Mouse (Mus musculus): ENCODE data around the gene Cadps2. TPM values are rescaled to one million over a fixed set of nuclear protein-coding genes. Genes with fewer than 3 reads are reported as not detected.

Gene Cadps2
- polyA plus RNA-seq, 1 experiment from 2014 or later: 3.5 TPM

GRCm38 (mm10) chr6:23748823-23749222, 90.4 kb downstream of the Cadps2 start:
- ATAC-seq (ENCODE audit: low FRiP score, low read depth): no peak
- WGBS: 68% methylated on average over 5 of the region's 5 CpGs
- H3K36me3 ChIP-seq: no peaks in the 10 kb centered on the region
- no peak overlapping the region for H3K9ac ChIP-seq
- no peak overlapping the region for H3K4me2 ChIP-seq (replicated peaks)
- H3K4me3 ChIP-seq: no peak overlapping the region
- H3K27me3 ChIP-seq: no peaks in the 10 kb centered on the region
- H3K9me3 ChIP-seq: no peaks in the 10 kb centered on the region
- no peaks in the 10 kb centered on the region for H3K4me1 ChIP-seq
- no peak overlapping the region for H3K27ac ChIP-seq

GRCm38 (mm10) chr6:23740010-23740409, 99.2 kb downstream of the Cadps2 start:
- Histone ChIP-seq H3K4me2 (replicated peaks) (no peak overlapping the region), H3K4me3 (no peak overlapping the region), H3K9ac (no peak overlapping the region), H3K9me3 (0 out of 2 replicates have a peak, but pooled peaks cover 4% of the 10 kb centered on the region), H3K4me1 (no peaks in the 10 kb centered on the region), H3K27ac (no peak overlapping the region), H3K27me3 (no peaks in the 10 kb centered on the region), H3K36me3 (no peaks in the 10 kb centered on the region)
- ATAC-seq (ENCODE audit: low FRiP score, low read depth): no peak
- 79% methylated on average over 5 of the region's 5 CpGs for WGBS

GRCm38 (mm10) chr6:23732750-23733149, 106.5 kb downstream of the Cadps2 start:
- no peak overlapping the region for H3K4me3 ChIP-seq
- H3K27ac ChIP-seq: no peak overlapping the region
- H3K4me2 ChIP-seq (replicated peaks): no peak overlapping the region
- H3K4me1 ChIP-seq: peaks cover 14% of the 10 kb centered on the region; the same call in 1 of the 2 replicates
- 16% methylated on average over 3 of the region's 3 CpGs for WGBS
- H3K27me3 ChIP-seq: no peaks in the 10 kb centered on the region
- H3K36me3 ChIP-seq: no peaks in the 10 kb centered on the region
- H3K9ac ChIP-seq: no peak overlapping the region
- no peaks in the 10 kb centered on the region for H3K9me3 ChIP-seq
- 0 out of 2 replicates have a peak, but pooled peaks have one; percentile 32 for ATAC-seq (ENCODE audit: low FRiP score, low read depth)

- H3K36me3 ChIP-seq: no peaks in the 10 kb centered on the region
- no peak overlapping the region for H3K4me3 ChIP-seq
- no peak overlapping the region for H3K4me2 ChIP-seq (replicated peaks)
- H3K27ac ChIP-seq: no peak overlapping the region
- no peaks in the 10 kb centered on the region for H3K9me3 ChIP-seq
- H3K9ac ChIP-seq: no peak overlapping the region
- WGBS: 74% methylated on average over 3 of the region's 3 CpGs
- H3K27me3 ChIP-seq: no peaks in the 10 kb centered on the region
- no peak for ATAC-seq (ENCODE audit: low FRiP score, low read depth)
- peaks cover 14% of the 10 kb centered on the region; the same call in 1 of the 2 replicates for H3K4me1 ChIP-seq
Measured at GRCm38 (mm10) chr6:23728620-23729019, 110.6 kb downstream of the Cadps2 start.

GRCm38 (mm10) chr6:23723697-23724096, 115.5 kb downstream of the Cadps2 start:
- H3K27me3 ChIP-seq: no peaks in the 10 kb centered on the region
- no peak overlapping the region for H3K27ac ChIP-seq
- ATAC-seq (ENCODE audit: low FRiP score, low read depth): no peak
- peaks cover 5% of the 10 kb centered on the region; the same call in 1 of the 2 replicates for H3K9me3 ChIP-seq
- WGBS: 79% methylated on average over 4 of the region's 4 CpGs
- no peak overlapping the region for H3K9ac ChIP-seq
- H3K4me3 ChIP-seq: no peak overlapping the region
- no peak overlapping the region for H3K4me2 ChIP-seq (replicated peaks)
- no peaks in the 10 kb centered on the region for H3K4me1 ChIP-seq
- H3K36me3 ChIP-seq: no peaks in the 10 kb centered on the region

GRCm38 (mm10) chr6:23720401-23720800, 118.8 kb downstream of the Cadps2 start:
- Histone ChIP-seq H3K4me1 (no peaks in the 10 kb centered on the region), H3K27ac (no peak overlapping the region), H3K9me3 (peaks cover 5% of the 10 kb centered on the region; the same call in 1 of the 2 replicates), H3K9ac (no peak overlapping the region), H3K36me3 (no peaks in the 10 kb centered on the region), H3K4me2 (replicated peaks) (no peak overlapping the region), H3K27me3 (no peaks in the 10 kb centered on the region), H3K4me3 (no peak overlapping the region)
- 92% methylated on average over 2 of the region's 2 CpGs for WGBS
- no peak for ATAC-seq (ENCODE audit: low FRiP score, low read depth)

GRCm38 (mm10) chr6:23707506-23707905, 131.7 kb downstream of the Cadps2 start:
- no peak overlapping the region for H3K9ac ChIP-seq
- ATAC-seq (ENCODE audit: low FRiP score, low read depth): no peak
- no peaks in the 10 kb centered on the region for H3K4me1 ChIP-seq
- no peak overlapping the region for H3K27ac ChIP-seq
- 86% methylated on average over 3 of the region's 3 CpGs for WGBS
- no peak overlapping the region for H3K4me2 ChIP-seq (replicated peaks)
- H3K4me3 ChIP-seq: no peak overlapping the region
- H3K27me3 ChIP-seq: no peaks in the 10 kb centered on the region
- H3K36me3 ChIP-seq: no peaks in the 10 kb centered on the region
- H3K9me3 ChIP-seq: no peaks in the 10 kb centered on the region

- H3K4me1 ChIP-seq: no peaks in the 10 kb centered on the region
- no peaks in the 10 kb centered on the region for H3K36me3 ChIP-seq
Measured at GRCm38 (mm10) chr6:23700879-23701278, 138.3 kb downstream of the Cadps2 start.

GRCm38 (mm10) chr6:23678172-23678571, 161.0 kb downstream of the Cadps2 start:
- no peak for ATAC-seq (ENCODE audit: low FRiP score, low read depth)

More at GRCm38 (mm10) chr6:23700879-23701278, 138.3 kb downstream of the Cadps2 start:
- no peaks in the 10 kb centered on the region for H3K27me3 ChIP-seq
- H3K9ac ChIP-seq: no peak overlapping the region
- H3K9me3 ChIP-seq: no peaks in the 10 kb centered on the region
- H3K4me3 ChIP-seq: no peak overlapping the region
- ATAC-seq (ENCODE audit: low FRiP score, low read depth): no peak
- 75% methylated on average over 3 of the region's 3 CpGs for WGBS
- H3K27ac ChIP-seq: no peak overlapping the region
- H3K4me2 ChIP-seq (replicated peaks): no peak overlapping the region

GRCm38 (mm10) chr6:23655036-23655435, 184.2 kb downstream of the Cadps2 start, which contains the start of gene Rnf148:
TSS of gene Rnf148 (minus strand) at chr6:23655136.
- H3K4me3 ChIP-seq: no peak within 1 kb of the TSS
- no peaks in the 10 kb centered on the region for H3K27me3 ChIP-seq
- no peaks in the 10 kb centered on the region for H3K36me3 ChIP-seq
- H3K9ac ChIP-seq: no peak within 1 kb of the TSS
- no peak within 1 kb of the TSS for H3K4me2 ChIP-seq (replicated peaks)
- no peaks in the 10 kb centered on the region for H3K4me1 ChIP-seq
- H3K9me3 ChIP-seq: no peaks in the 10 kb centered on the region
- no peak within 1 kb of the TSS for H3K27ac ChIP-seq
- ATAC-seq (ENCODE audit: low FRiP score, low read depth): no peak
- 96% methylated on average over 2 of the region's 2 CpGs for WGBS

More at GRCm38 (mm10) chr6:23678172-23678571, 161.0 kb downstream of the Cadps2 start:
- no peak overlapping the region for H3K9ac ChIP-seq
- no peak overlapping the region for H3K4me3 ChIP-seq
- no peaks in the 10 kb centered on the region for H3K36me3 ChIP-seq
- no peaks in the 10 kb centered on the region for H3K4me1 ChIP-seq
- H3K27ac ChIP-seq: no peak overlapping the region
- no peak overlapping the region for H3K4me2 ChIP-seq (replicated peaks)
- WGBS: 62% methylated on average over 1 of the region's 1 CpGs
- H3K27me3 ChIP-seq: no peaks in the 10 kb centered on the region
- no peaks in the 10 kb centered on the region for H3K9me3 ChIP-seq

- H3K36me3 ChIP-seq: no peaks in the 10 kb centered on the region
- ATAC-seq (ENCODE audit: low FRiP score, low read depth): no peak
- no peaks in the 10 kb centered on the region for H3K27me3 ChIP-seq
- no peaks in the 10 kb centered on the region for H3K9me3 ChIP-seq
- H3K9ac ChIP-seq: no peak within 1 kb of the TSS
- no peak within 1 kb of the TSS for H3K27ac ChIP-seq
- H3K4me3 ChIP-seq: no peak within 1 kb of the TSS
- 82% methylated on average over 2 of the region's 2 CpGs for WGBS
- H3K4me1 ChIP-seq: no peaks in the 10 kb centered on the region
- H3K4me2 ChIP-seq (replicated peaks): no peak within 1 kb of the TSS
Measured at GRCm38 (mm10) chr6:23650205-23650604, 189.0 kb downstream of the Cadps2 start, which contains the start of gene Rnf133. TSS of gene Rnf133 (minus strand) at chr6:23650305.

- no peaks in the 10 kb centered on the region for H3K4me1 ChIP-seq
- H3K27me3 ChIP-seq: no peaks in the 10 kb centered on the region
- no peaks in the 10 kb centered on the region for H3K36me3 ChIP-seq
- H3K4me3 ChIP-seq: no peak overlapping the region
- no peak for ATAC-seq (ENCODE audit: low FRiP score, low read depth)
- H3K27ac ChIP-seq: no peak overlapping the region
- H3K4me2 ChIP-seq (replicated peaks): no peak overlapping the region
- no peak overlapping the region for H3K9ac ChIP-seq
- whole genome bisulfite sequencing: 80% methylated on average over 8 of the region's 8 CpGs
- no peaks in the 10 kb centered on the region for H3K9me3 ChIP-seq
Measured at GRCm38 (mm10) chr6:23648732-23649131, 190.5 kb downstream of the Cadps2 start.

- 77% methylated on average over 7 of the region's 7 CpGs for WGBS
- Histone ChIP-seq H3K27me3 (no peaks in the 10 kb centered on the region), H3K4me3 (no peak overlapping the region), H3K36me3 (no peaks in the 10 kb centered on the region), H3K4me2 (replicated peaks) (no peak overlapping the region), H3K27ac (no peak overlapping the region), H3K9me3 (no peaks in the 10 kb centered on the region), H3K9ac (no peak overlapping the region), H3K4me1 (no peaks in the 10 kb centered on the region)
- ATAC-seq (ENCODE audit: low FRiP score, low read depth): no peak
Measured at GRCm38 (mm10) chr6:23647627-23648247, 191.5 kb downstream of the Cadps2 start.

All from limb, embryonic 13.5 days (tissue).